Mouse (Mus musculus) heart, embryonic 10.5 days (tissue): ENCODE results near the gene Snorc. TPM values are rescaled to one million over a fixed set of nuclear protein-coding genes. Genes with fewer than 3 reads are reported as not detected.
A peak's percentile ranks its signal among the peaks of the same experiment; 100 is the strongest.

Experiments used
- DNase-seq: peaks from one replicate; pipeline ENCODE4 v3.0.0-alpha.2; 2017; ENCODE audit warnings: low spot score
- H3K27ac ChIP-seq: fragments of 300-500 bp; sonication (generic); 2 replicates; pipeline ENCODE4 v1.5.1; 2016; ENCODE audit warnings: mild to moderate bottlenecking
- H3K27me3 ChIP-seq: fragments of 300-500 bp; sonication (generic); 2 replicates; pipeline ENCODE4 v1.6.1; 2016; ENCODE audit warnings: mild to moderate bottlenecking; ENCODE audit not compliant: poor library complexity, insufficient read depth, severe bottlenecking
- H3K36me3 ChIP-seq: fragments of 300-500 bp; sonication (generic); 2 replicates; pipeline ENCODE4 v1.6.1; 2016; ENCODE audit warnings: mild to moderate bottlenecking, moderate library complexity
- H3K4me1 ChIP-seq: fragments of 300-500 bp; sonication (generic); 2 replicates; pipeline ENCODE4 v1.6.1; 2016; ENCODE audit warnings: mild to moderate bottlenecking
- H3K4me3 ChIP-seq: fragments of 300-500 bp; sonication (generic); 2 replicates; pipeline ENCODE4 v1.5.1; 2016; ENCODE audit warnings: mild to moderate bottlenecking, moderate library complexity
- H3K9me3 ChIP-seq: fragments of 300-500 bp; sonication (generic); 2 replicates; pipeline ENCODE4 v1.6.1; 2016; ENCODE audit warnings: mild to moderate bottlenecking, moderate library complexity
- WGBS: fragments of 180-500 bp; shearing (Covaris S2); methylation state at CpG from one replicate; pipeline ENCODE4 v1.1.7; 2016; 5-methylcytosine and 5-hydroxymethylcytosine counted together
- polyA plus RNA-seq: library from polyadenylated mRNA; unstranded; fragments of >200 nt; fragmentation: Nextera tagmentation; extraction: Ambion mirVana; gene quantifications from 2 replicates; pipeline ENCODE4 v1.2.1, GENCODE M21; 2016

Gene Snorc
- polyA plus RNA-seq, 1 experiment from 2014 or later, result not detected

DNA sequence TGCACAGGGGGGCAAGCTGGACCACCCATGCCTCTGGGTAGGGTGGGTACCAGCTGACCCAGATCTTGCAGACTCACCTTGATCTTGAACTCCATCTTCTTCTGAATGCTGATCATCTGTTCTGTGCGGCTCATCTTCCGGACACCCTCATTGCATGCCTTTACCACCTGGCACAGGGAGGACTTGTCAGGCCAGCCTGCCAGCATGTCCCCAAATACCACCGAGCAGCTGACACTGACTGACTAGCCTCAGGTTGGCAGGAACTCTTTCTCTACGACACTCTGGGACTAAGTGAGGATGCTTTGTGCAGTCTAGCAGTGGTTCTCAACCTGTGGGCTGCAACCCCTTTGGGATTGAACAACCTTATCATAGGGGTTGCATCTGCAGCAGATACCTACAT is 12.5 kb downstream of the Snorc start:
- H3K27me3 ChIP-seq, result peaks cover 19% of the 10 kb centered on the region
- no peaks in the 10 kb centered on the region for H3K9me3 ChIP-seq
- H3K4me1 ChIP-seq, result no peaks in the 10 kb centered on the region
- no peak overlapping the region for H3K4me3 ChIP-seq
- H3K27ac ChIP-seq, result no peak overlapping the region
- H3K36me3 ChIP-seq, result no peaks in the 10 kb centered on the region
- no peak for DNase-seq
- 87% methylated on average over 4 of the region's 4 CpGs for WGBS

DNA sequence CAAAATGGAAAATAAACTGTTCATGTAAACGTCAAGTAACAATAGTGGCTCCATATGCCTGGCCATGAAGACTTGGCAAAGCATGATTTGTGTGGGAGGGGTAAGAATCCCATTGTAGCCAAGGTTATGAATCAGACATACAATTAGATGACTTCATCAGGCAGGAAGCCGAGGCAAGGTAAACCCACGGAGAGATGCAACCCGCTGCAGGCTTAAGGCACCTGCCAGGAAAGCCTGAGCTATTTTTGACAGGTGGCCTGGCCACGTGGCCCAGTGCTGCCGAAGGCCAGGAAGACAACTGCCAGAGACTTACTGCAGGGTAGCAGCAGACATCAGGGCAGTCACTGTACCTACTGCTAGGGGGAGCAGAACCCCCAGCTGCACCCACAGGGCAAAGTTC is 16.3 kb downstream of the Snorc start:
- 57% methylated on average over 6 of the region's 6 CpGs for WGBS
- Histone ChIP-seq H3K9me3 (no peaks in the 10 kb centered on the region), H3K36me3 (no peaks in the 10 kb centered on the region), H3K4me3 (no peak overlapping the region), H3K4me1 (no peaks in the 10 kb centered on the region), H3K27me3 (no peaks in the 10 kb centered on the region), H3K27ac (no peak overlapping the region)
- DNase-seq, result no peak

DNA sequence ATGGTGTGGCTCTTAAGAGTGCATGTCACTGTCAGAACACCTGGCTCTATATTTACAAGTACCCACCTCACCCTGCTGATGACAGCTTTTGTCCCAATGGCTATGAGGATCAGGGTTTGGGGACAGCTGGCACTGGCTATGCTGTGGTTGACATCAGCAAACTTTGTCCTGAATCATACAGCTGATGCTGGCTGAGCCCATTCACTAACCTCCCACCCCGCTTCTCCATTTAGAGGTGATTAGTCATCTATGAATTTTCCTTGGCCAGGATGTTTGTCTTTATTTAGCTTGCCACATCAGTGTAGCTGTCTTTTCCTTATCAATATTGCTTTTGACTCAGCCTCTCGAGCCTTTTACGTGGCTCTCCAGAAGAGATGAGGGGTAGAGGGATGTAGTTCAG is 22.2 kb downstream of the Snorc start:
- no peaks in the 10 kb centered on the region for H3K4me1 ChIP-seq
- H3K9me3 ChIP-seq, result no peaks in the 10 kb centered on the region
- WGBS, result 56% methylated on average over 3 of the region's 3 CpGs
- no peaks in the 10 kb centered on the region for H3K36me3 ChIP-seq
- H3K27me3 ChIP-seq, result 0 out of 2 replicates have a peak, but pooled peaks cover 9% of the 10 kb centered on the region
- H3K4me3 ChIP-seq, result no peak overlapping the region
- no peak for DNase-seq
- no peak overlapping the region for H3K27ac ChIP-seq

DNA sequence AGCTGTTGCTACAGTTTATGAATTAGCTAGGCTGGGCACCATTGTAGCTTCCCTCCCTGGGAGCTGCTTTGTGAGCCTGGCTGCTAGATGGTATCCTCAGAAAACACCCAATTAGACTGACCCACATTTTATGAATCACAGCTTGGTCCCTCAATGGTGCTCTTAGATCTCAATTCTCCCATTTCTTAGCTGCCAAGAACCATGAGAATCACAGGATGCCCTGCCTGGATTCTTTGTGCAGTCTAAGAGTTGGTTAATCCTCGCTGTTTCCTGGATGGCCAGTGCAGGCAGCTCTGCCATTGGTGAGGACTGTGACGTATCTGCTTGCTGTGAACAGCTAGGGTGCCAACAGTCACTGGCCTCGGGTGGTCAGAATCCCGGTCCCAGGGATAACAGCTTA is 23.5 kb downstream of the Snorc start:
- WGBS, result 74% methylated on average over 4 of the region's 4 CpGs
- Histone ChIP-seq H3K4me3 (no peak overlapping the region), H3K36me3 (no peaks in the 10 kb centered on the region), H3K9me3 (no peaks in the 10 kb centered on the region), H3K27me3 (0 out of 2 replicates have a peak, but pooled peaks cover 9% of the 10 kb centered on the region), H3K27ac (no peak overlapping the region), H3K4me1 (no peaks in the 10 kb centered on the region)
- DNase-seq, result no peak

DNA sequence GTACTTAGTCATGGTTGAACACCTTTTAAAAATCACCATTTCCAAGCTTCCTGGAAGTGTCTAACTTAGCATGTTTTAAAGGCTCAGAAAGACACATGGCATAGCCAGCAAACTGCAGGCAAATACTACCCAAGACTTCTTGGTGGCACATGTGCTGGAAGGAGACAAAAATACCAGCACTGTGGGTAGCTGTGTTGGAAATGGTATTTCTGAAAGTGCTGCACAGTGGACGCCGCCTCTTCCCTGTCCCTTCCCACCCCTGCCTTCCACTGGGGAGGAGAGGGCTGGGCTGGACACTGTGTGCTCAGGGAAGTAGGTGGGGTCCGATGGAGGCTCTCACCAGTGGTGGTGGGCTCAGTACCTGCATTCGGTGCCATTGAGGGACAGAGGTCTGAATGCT is 35.5 kb downstream of the Snorc start:
- Histone ChIP-seq H3K4me3 (no peak overlapping the region), H3K27me3 (peaks cover 50% of the 10 kb centered on the region), H3K36me3 (no peaks in the 10 kb centered on the region), H3K27ac (no peak overlapping the region), H3K4me1 (peaks cover 18% of the 10 kb centered on the region), H3K9me3 (no peaks in the 10 kb centered on the region)
- WGBS, result 78% methylated on average over 4 of the region's 4 CpGs
- DNase-seq, result no peak

DNA sequence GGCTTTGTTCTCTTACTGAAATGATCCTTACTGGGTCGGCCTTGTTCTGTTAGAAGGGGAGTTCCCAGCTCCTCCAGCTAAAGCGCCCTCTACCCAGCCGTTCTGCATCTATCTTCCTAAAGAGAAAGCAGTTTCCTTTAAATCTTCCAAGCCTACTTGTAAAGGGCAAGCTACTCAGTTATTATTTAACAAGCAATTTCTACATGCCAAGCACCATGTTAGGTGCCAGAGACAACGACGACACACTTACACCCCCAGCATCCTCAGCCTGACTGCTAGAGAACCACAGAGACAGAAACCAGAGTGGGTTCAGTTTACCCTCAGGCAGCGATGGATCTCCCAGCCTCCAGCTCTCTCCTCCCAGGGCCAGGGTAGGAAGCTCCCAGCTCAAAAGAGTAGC is 37.8 kb downstream of the Snorc start:
- Histone ChIP-seq H3K36me3 (no peaks in the 10 kb centered on the region), H3K4me3 (no peak overlapping the region), H3K4me1 (peaks cover 21% of the 10 kb centered on the region), H3K9me3 (no peaks in the 10 kb centered on the region), H3K27me3 (peaks cover 70% of the 10 kb centered on the region), H3K27ac (no peak overlapping the region)
- no peak for DNase-seq
- WGBS, result 54% methylated on average over 6 of the region's 6 CpGs

DNA sequence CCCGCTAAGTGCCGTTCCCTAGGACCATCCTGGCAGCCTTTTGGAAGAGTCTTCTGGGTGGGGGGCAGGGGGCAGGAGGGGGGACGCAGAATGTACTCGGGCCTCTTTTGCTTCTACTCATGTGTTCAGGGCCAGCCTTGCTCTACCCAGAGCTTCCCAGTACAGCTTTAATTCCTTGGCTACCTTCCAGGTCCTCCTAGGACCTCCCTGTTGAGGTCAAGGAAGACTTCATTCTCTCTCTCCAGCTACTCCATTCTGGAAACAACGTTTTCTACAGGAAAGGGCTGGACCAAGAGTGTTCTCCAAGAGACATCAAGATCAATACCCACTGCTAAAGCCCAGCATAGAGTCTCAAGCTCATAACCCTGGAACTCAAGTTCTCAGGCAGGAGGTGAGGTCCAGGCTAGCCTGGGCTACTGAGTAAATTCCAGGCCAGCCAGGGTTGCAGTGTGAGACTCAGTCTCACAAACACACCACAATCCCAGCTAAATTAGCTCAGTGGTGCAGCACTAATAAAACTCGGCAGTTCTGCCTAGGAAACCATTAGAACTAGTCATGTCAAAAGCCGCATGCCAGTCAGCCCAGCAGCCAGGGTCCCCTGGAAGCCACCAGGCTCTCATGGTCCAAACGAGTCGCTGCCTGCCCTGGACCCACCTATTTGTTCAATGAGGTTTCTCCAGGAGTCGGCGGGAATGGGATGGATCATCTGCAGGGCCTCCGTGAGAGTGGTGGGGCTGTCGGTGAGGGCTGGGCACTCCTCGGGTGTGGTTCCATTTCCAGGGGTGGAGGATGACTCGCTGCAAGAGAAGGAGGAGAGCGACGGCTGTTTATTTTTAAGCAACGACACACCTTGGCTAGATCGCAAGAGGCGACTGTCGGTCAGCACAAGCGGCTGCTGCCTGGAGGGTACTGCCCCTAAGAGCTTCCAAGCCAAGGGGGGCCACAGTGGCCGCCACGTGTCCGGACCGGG is 38.8 kb downstream of the Snorc start:
- peaks cover 70% of the 10 kb centered on the region for H3K27me3 ChIP-seq
- DNase-seq, result no peak

DNA sequence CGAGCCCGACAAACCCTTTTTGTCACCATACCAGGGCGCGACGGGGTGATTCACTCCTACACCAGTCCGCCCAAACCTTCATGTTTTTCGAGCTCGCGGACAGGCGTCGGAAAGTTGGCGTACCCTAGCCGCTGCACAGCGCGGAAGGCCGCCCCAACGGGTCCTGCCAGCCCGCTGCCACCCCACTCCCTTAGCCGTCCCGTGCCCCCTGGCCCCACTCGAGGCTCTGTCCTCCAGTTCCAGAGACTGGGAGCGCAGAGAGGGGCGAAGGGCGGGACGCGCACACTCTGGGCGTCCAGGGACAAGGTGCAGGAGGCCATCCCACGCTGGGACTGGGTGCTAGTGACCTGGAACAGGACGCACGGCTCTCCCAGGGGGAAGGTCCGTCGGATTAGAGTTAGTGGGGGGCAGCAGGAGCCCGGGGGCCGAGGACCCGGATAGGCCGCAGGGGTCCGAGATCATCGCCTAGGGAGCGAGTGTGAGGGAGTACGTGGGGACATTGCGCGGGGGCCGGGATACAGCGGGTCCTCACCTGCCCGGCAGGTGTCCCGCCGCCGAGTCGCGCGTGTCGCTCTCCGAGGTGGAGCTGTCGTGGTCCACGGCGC is 39.6 kb downstream of the Snorc start, which contains the start of gene Neu2:
Gene Neu2 (plus strand): TSS at position 329 of the 605 bp plus-strand sequence.
- Histone ChIP-seq H3K27ac (peak within 1 kb of the TSS; percentile 59), H3K27me3 (peaks cover 66% of the 10 kb centered on the region), H3K36me3 (no peaks in the 10 kb centered on the region), H3K4me1 (peaks cover 17% of the 10 kb centered on the region), H3K4me3 (peak within 1 kb of the TSS; percentile 81), H3K9me3 (no peaks in the 10 kb centered on the region)
- 2% methylated on average over 56 of the region's 56 CpGs for WGBS
- DNase-seq, result no peak

More for the DNA sequence above, 38.8 kb downstream of the Snorc start:
- Histone ChIP-seq H3K4me3 (peak overlapping the region; percentile 81), H3K36me3 (no peaks in the 10 kb centered on the region), H3K4me1 (peaks cover 17% of the 10 kb centered on the region), H3K27ac (no peak overlapping the region), H3K9me3 (no peaks in the 10 kb centered on the region)
- WGBS, result 22% methylated on average over 26 of the region's 26 CpGs

DNA sequence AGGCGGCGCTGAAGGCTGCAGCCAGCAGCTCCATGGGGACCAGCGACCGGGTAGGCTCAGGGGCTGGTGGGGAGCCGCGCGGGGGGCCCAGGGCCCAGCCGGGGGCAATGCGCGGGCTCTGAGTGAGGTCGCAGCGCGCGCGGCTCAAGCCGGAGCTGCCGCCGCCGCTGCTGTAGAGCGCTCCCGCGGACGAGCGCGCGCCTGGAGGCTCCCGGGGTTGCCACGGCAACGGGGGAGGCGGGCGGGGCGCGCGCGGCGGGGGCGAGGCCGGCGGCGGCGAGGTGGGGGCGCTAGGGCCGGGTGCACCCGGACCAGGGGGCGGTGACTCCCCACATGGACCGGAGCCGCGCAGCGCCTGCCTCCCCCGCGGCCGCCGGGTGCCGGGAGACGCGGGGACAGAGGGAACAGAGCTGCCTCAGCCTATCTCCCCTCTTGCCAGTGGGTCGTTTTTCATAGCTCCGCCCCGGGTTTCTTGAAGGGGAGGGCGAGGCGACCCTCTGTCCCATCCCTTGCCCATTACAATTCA is 40.2 kb downstream of the Snorc start:
- Histone ChIP-seq H3K4me3 (peak overlapping the region; percentile 81), H3K9me3 (no peaks in the 10 kb centered on the region), H3K4me1 (peaks cover 17% of the 10 kb centered on the region), H3K27me3 (peaks cover 65% of the 10 kb centered on the region), H3K36me3 (no peaks in the 10 kb centered on the region), H3K27ac (peak overlapping the region; percentile 59)
- WGBS, result 1% methylated on average over 53 of the region's 61 CpGs
- DNase-seq, result no peak

DNA sequence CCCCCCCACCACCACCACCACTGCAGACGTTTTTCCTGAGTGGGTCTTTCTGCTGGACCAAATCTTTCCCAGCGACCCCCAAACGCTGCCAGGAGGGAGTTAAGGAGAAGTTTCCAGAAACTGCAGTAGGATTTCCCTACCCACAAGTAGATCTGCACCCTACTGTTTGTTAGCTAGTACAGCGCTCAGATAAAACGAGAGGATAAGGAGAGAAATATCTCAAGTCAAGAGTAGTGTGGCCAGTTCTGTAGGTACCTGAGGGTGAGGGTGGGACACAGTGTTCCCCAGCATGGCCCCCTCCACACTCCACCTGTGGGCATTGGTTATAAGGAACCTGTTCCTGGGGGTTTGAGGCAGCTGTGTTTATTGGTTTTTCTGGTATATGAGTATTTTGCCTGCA is 40.8 kb downstream of the Snorc start:
- WGBS, result 11% methylated on average over 5 of the region's 5 CpGs
- Histone ChIP-seq H3K36me3 (no peaks in the 10 kb centered on the region), H3K27me3 (peaks cover 62% of the 10 kb centered on the region), H3K4me3 (peak overlapping the region; percentile 81), H3K4me1 (peaks cover 17% of the 10 kb centered on the region), H3K27ac (no peak overlapping the region), H3K9me3 (no peaks in the 10 kb centered on the region)
- no peak for DNase-seq

DNA sequence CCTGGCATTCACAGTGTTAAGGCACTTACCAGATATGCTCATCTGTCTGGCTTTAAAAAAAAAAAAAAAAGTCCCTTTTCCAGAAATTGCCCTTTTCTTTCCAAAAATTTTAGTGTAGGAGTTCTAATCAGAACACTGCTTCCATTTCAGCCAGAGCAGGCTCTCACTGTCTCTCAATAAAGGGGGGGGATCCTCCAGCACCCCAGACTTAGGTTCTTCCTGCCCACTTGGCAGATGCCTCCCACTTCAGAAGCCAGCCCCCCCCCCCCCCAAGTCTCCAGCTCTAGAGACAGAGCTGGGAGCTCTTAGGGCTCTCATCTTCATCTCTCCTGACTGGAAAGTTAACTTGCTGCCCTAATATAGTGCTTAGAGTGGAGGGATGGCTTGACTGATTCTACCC is 50.4 kb downstream of the Snorc start:
- Histone ChIP-seq H3K36me3 (no peaks in the 10 kb centered on the region), H3K4me3 (no peak overlapping the region), H3K27ac (no peak overlapping the region), H3K4me1 (0 out of 2 replicates have a peak, but pooled peaks cover 3% of the 10 kb centered on the region), H3K27me3 (no peaks in the 10 kb centered on the region), H3K9me3 (no peaks in the 10 kb centered on the region)
- DNase-seq, result no peak

DNA sequence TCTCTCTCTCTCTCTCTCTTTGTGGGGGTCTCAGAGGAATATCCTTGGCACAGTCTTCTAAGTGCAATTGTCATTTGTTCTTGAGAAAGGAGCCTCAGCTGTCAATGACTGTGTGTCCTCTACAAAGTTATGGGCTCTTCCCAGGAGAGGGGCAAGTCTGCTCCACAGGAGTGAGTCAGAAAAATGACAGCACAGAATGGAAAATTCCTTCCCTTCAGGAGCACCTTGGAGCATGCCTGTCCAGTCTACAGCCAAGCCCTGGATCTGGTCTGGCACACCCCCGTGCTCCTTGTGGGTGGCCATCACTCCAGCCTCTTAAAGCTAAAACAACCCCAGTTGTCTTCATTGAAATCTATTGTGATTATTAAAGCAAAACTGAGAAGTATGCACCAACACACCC is 51.5 kb downstream of the Snorc start:
- no peaks in the 10 kb centered on the region for H3K9me3 ChIP-seq
- H3K27me3 ChIP-seq, result no peaks in the 10 kb centered on the region
- WGBS, result 47% methylated on average over 1 of the region's 1 CpGs
- H3K4me1 ChIP-seq, result 0 out of 2 replicates have a peak, but pooled peaks cover 3% of the 10 kb centered on the region
- no peak for DNase-seq
- H3K27ac ChIP-seq, result no peak overlapping the region
- H3K4me3 ChIP-seq, result no peak overlapping the region
- no peaks in the 10 kb centered on the region for H3K36me3 ChIP-seq

DNA sequence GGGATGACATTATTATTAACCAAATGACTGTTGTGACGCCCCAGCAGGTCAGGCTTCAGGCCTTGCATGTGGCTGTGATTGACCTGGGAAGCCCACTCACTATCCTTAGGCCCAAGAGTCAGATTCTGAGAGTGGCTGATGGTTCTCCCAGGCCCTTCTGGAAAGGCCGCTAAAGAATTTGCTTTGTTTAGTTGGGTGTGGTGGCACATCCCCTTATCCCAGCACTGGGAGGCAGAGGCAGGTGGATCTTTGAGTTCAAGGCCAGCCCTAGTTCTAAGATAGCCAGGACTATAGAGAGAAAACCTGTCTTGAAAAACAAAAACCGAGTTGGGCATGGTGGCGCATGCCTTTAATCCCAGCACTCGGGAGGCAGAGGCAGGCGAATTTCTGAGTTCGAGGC is 55.0 kb downstream of the Snorc start:
- no peak for DNase-seq
- H3K9me3 ChIP-seq, result no peaks in the 10 kb centered on the region
- 0 out of 2 replicates have a peak, but pooled peaks cover 3% of the 10 kb centered on the region for H3K4me1 ChIP-seq
- H3K27me3 ChIP-seq, result no peaks in the 10 kb centered on the region
- no peak overlapping the region for H3K4me3 ChIP-seq
- no peak overlapping the region for H3K27ac ChIP-seq
- no peaks in the 10 kb centered on the region for H3K36me3 ChIP-seq
- 78% methylated on average over 7 of the region's 7 CpGs for WGBS
